Mouse (Mus musculus): ENCODE measurements around the gene Arl15.

Arl15 gene

GRCm38 (mm10) chr13:113916761-113917160 is 122.5 kb downstream of the Arl15 start:
- DNase-seq (ENCODE audit: low read depth, low spot score) = no peak

- no peak for DNase-seq (ENCODE audit: low read depth, low spot score)
Observed at GRCm38 (mm10) chr13:113917376-113917775, 123.1 kb downstream of the Arl15 start.

- no peak for DNase-seq (ENCODE audit: low read depth, low spot score)
Observed at GRCm38 (mm10) chr13:113917868-113918411, 123.6 kb downstream of the Arl15 start.

GRCm38 (mm10) chr13:113918668-113919067 is 124.4 kb downstream of the Arl15 start:
- no peak for DNase-seq (ENCODE audit: low read depth, low spot score)

GRCm38 (mm10) chr13:113935697-113936096 is 141.4 kb downstream of the Arl15 start:
- DNase-seq (ENCODE audit: low read depth, low spot score) = no peak

GRCm38 (mm10) chr13:113937231-113937630 is 142.9 kb downstream of the Arl15 start:
- no peak for DNase-seq (ENCODE audit: low read depth, low spot score)

- no peak for DNase-seq (ENCODE audit: low read depth, low spot score)
Observed at GRCm38 (mm10) chr13:113938561-113938960, 144.3 kb downstream of the Arl15 start.

- DNase-seq (ENCODE audit: low read depth, low spot score) = no peak
Observed at GRCm38 (mm10) chr13:113939097-113939496, 144.8 kb downstream of the Arl15 start.

- peak; percentile 67 for DNase-seq (ENCODE audit: low read depth, low spot score)
Observed at GRCm38 (mm10) chr13:113939681-113940080, 145.4 kb downstream of the Arl15 start.

- DNase-seq (ENCODE audit: low read depth, low spot score) = peak; percentile 50
Observed at GRCm38 (mm10) chr13:113940151-113940550, 145.8 kb downstream of the Arl15 start.

- no peak for DNase-seq (ENCODE audit: low read depth, low spot score)
Observed at GRCm38 (mm10) chr13:113941943-113942342, 147.6 kb downstream of the Arl15 start.

- no peak for DNase-seq (ENCODE audit: low read depth, low spot score)
Observed at GRCm38 (mm10) chr13:113947546-113947945, 153.2 kb downstream of the Arl15 start.

- DNase-seq (ENCODE audit: low read depth, low spot score) = peak; percentile 73
Observed at GRCm38 (mm10) chr13:113949708-113950107, 155.4 kb downstream of the Arl15 start.

GRCm38 (mm10) chr13:113950131-113950530 is 155.8 kb downstream of the Arl15 start:
- no peak for DNase-seq (ENCODE audit: low read depth, low spot score)

- no peak for DNase-seq (ENCODE audit: low read depth, low spot score)
Observed at GRCm38 (mm10) chr13:113957438-113957837, 163.1 kb downstream of the Arl15 start.

GRCm38 (mm10) chr13:113964945-113965344 is 170.6 kb downstream of the Arl15 start:
- DNase-seq (ENCODE audit: low read depth, low spot score) = no peak

GRCm38 (mm10) chr13:113970706-113971105 is 176.4 kb downstream of the Arl15 start:
- no peak for DNase-seq (ENCODE audit: low read depth, low spot score)

GRCm38 (mm10) chr13:113972401-113972800 is 178.1 kb downstream of the Arl15 start:
- no peak for DNase-seq (ENCODE audit: low read depth, low spot score)

GRCm38 (mm10) chr13:113974866-113975265 is 180.6 kb downstream of the Arl15 start:
- DNase-seq (ENCODE audit: low read depth, low spot score) = no peak

- no peak for DNase-seq (ENCODE audit: low read depth, low spot score)
Observed at GRCm38 (mm10) chr13:113975722-113976121, 181.4 kb downstream of the Arl15 start.

- DNase-seq (ENCODE audit: low read depth, low spot score) = no peak
Observed at GRCm38 (mm10) chr13:113976936-113977335, 182.6 kb downstream of the Arl15 start.

- no peak for DNase-seq (ENCODE audit: low read depth, low spot score)
Observed at GRCm38 (mm10) chr13:113980739-113981460, 186.6 kb downstream of the Arl15 start.

- no peak for DNase-seq (ENCODE audit: low read depth, low spot score)
Observed at GRCm38 (mm10) chr13:113981461-113982000, 187.2 kb downstream of the Arl15 start.

Measured in skeletal muscle tissue, adult 2 months (tissue).